Mouse (Mus musculus) intestine, embryonic 16.5 days (tissue): ENCODE data around the gene Gzmm. TPM values are rescaled to one million over a fixed set of nuclear protein-coding genes. Genes with fewer than 3 reads are reported as not detected.
A peak's percentile ranks its signal among the peaks of the same experiment; 100 is the strongest.

Experiments
- ATAC-seq: fragments of 200-750 bp; cut with Nextera tagmentation; 2 replicates; pipeline ENCODE4 v1.8.0; 2017; ENCODE audit warnings: moderate TSS enrichment, moderate library complexity
- H3K27ac ChIP-seq: fragments of 300-500 bp; sonication (generic); 2 replicates; pipeline ENCODE4 v1.5.1; 2014; ENCODE audit warnings: mild to moderate bottlenecking, low read length
- H3K27me3 ChIP-seq: fragments of 300-500 bp; sonication (generic); replicated peaks from 2 replicates; pipeline ENCODE4 v1.6.1; 2014; ENCODE audit warnings: low read length, control low read depth, mixed read lengths; ENCODE audit not compliant: control insufficient read depth, insufficient read depth
- H3K36me3 ChIP-seq: fragments of 300-500 bp; sonication (generic); 2 replicates; pipeline ENCODE4 v1.6.1; 2014; ENCODE audit warnings: low read length, control low read depth; ENCODE audit not compliant: control insufficient read depth, insufficient read depth
- H3K4me1 ChIP-seq: fragments of 300-500 bp; sonication (generic); 2 replicates; pipeline ENCODE4 v1.6.1; 2014; ENCODE audit warnings: low read length, control low read depth, mixed read lengths; ENCODE audit not compliant: control insufficient read depth, insufficient read depth
- H3K4me2 ChIP-seq: fragments of 300-500 bp; sonication (generic); 2 replicates; pipeline ENCODE4 v1.6.1; 2014; ENCODE audit warnings: low read depth, low read length, control low read depth
- H3K4me3 ChIP-seq: fragments of 300-500 bp; sonication (generic); 2 replicates; pipeline ENCODE4 v1.5.1; 2014; ENCODE audit warnings: mild to moderate bottlenecking, low read length
- H3K9ac ChIP-seq: fragments of 300-500 bp; sonication (generic); 2 replicates; pipeline ENCODE4 v1.6.1; 2014; ENCODE audit warnings: low read depth, low read length
- H3K9me3 ChIP-seq: fragments of 300-500 bp; sonication (generic); 2 replicates; pipeline ENCODE4 v1.6.1; 2016; ENCODE audit warnings: low read length, control low read depth; ENCODE audit not compliant: control insufficient read depth
- WGBS: fragments of 180-500 bp; shearing (Covaris S2); extraction: QIAGEN DNeasy Blood & Tissue Kit; methylation state at CpG from one replicate; pipeline ENCODE4 v1.1.7; 2014; 5-methylcytosine and 5-hydroxymethylcytosine counted together
- polyA plus RNA-seq: library from polyadenylated mRNA; unstranded; fragments of >200 nt; fragmentation: Nextera tagmentation; extraction: Ambion mirVana; gene quantifications from 2 replicates; pipeline ENCODE4 v1.2.1, GENCODE M21; 2015

Gene Gzmm
- polyA plus RNA-seq, 1 experiment from 2014 or later: 0.56 TPM

DNA sequence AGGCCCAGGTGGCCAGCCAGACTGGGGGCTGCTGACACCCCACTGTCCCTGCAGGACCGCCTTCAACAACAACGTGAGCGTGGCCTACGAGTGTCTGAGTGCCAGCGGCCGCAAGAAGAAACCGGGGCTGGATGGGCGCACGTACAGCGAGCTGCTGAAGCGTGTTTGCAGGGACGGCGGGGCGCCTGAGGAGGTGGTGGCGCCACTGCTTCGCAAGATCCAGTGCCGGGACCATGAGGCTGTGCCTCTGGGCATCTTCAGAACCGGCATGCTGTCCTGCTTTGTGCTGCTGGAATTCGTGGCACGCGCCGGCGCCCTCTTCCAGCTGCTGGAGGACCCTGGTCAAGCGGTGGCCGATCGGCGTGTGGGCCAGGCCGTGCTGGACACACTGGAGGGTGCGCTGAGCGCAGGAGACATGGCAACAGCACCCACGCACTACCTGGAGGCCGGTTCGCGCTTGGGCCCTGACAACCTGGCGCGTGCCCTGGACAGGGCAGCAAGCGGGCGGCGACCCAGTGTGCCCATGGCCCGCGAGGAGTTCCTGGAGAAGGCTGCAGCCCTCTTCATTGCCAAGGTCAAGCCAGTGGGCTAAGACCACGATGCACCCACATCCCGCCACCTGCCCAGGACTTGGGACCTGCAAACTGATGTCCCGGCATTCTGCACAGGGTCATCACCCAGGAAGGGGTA is 13.3 kb upstream of the Gzmm start:
- H3K36me3 ChIP-seq: no peaks in the 10 kb centered on the region
- H3K4me2 ChIP-seq: no peak overlapping the region
- H3K9me3 ChIP-seq: no peaks in the 10 kb centered on the region
- no peak overlapping the region for H3K27ac ChIP-seq
- no peak for ATAC-seq
- 59% methylated on average over 44 of the region's 44 CpGs for WGBS
- no peaks in the 10 kb centered on the region for H3K27me3 ChIP-seq
- no peak overlapping the region for H3K9ac ChIP-seq
- H3K4me1 ChIP-seq: peaks cover 8% of the 10 kb centered on the region
- H3K4me3 ChIP-seq: no peak overlapping the region

DNA sequence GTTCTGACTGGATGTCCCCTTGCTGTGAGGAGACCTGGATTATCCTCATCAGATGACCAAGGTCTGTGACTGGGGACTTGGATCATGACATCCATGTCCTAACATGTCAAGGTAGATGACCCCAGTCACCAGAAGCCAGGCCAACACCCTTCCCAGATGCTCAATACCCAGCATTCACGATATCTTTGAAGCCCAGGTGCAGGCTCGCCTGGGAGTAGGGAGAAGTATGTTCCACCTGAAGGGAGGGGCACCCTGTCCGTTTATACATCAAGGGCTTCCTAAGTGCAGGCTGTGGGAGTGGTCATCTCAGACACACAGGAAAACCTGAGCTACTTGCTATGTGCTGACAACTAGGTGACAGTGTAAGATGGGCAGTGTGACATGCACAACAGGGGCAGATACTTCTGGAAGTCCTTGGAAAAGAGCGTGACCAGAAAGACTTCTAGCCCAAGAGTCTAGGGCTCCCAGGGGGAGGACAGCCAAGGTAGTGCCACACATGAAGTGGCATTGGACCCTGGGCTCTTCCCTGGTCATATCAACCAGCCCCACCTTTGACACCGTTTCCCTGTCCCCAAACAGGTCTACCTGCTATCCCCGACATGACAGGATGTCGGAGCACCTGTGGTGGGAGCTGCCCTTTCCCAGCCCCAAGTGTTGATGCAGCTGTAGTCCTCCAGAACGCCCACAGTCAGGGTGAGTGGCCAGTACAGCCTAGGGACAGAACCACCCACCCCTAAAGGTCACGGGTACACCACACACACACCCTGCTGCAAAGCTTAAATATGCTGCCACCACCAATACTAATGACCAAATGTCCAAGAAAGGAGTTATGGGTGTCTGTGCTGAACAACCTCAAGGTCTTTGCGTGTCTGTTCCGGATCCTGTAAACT is 8.0 kb upstream of the Gzmm start:
- Histone ChIP-seq H3K9me3 (no peaks in the 10 kb centered on the region), H3K4me1 (peaks cover 24% of the 10 kb centered on the region), H3K36me3 (peaks cover 12% of the 10 kb centered on the region; the same call in 1 of the 2 replicates), H3K27me3 (no peaks in the 10 kb centered on the region), H3K4me3 (peak overlapping the region; percentile 88), H3K9ac (peak overlapping the region; percentile 64), H3K4me2 (peak overlapping the region; percentile 67), H3K27ac (peak overlapping the region; percentile 75)
- peak; percentile 36 for ATAC-seq
- WGBS: 27% methylated on average over 11 of the region's 11 CpGs

DNA sequence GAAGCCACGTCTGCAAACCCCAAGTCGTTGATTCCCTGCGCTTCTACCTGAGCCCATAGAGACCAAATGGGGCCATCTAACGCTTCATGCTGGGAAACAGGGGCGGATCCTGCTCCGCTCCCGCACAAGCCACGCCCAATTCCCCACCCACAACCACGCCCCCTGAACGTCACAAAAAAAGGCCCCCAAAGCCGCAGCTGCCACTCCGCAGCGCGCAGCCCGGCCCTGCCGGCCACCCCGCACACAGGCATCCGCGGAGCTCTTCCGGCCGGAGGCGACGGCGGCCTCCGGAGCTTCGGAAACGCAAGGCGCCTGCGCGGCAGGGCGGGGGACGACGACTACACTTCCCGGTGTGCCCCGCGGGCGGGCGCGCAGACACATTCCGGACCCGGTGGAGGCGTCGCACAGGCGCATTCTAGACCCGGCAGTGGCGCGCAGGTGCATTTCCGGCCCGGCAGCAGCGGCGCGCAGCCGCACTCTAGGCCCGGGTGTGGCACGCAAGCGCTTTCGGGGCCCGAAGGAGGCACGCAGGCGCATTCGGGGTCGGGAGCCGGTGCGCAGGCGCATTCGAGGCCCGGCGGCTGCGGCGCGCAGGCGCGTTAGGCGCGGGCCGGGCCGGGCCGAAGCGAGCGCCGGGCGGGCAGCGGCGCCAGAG is 7.1 kb upstream of the Gzmm start, which contains the start of gene Cdc34:
Cdc34 (plus strand) TSS at position 605 of the 655 bp plus-strand sequence.
- Histone ChIP-seq H3K27ac (peak within 1 kb of the TSS; percentile 86), H3K27me3 (no peaks in the 10 kb centered on the region), H3K4me2 (peak within 1 kb of the TSS; percentile 70), H3K36me3 (peaks cover 16% of the 10 kb centered on the region), H3K4me3 (peak within 1 kb of the TSS; percentile 88), H3K9ac (peak within 1 kb of the TSS; percentile 87), H3K9me3 (no peaks in the 10 kb centered on the region), H3K4me1 (peaks cover 24% of the 10 kb centered on the region)
- peak; percentile 95 for ATAC-seq
- under 1% methylated on average over 75 of the region's 84 CpGs for WGBS

DNA sequence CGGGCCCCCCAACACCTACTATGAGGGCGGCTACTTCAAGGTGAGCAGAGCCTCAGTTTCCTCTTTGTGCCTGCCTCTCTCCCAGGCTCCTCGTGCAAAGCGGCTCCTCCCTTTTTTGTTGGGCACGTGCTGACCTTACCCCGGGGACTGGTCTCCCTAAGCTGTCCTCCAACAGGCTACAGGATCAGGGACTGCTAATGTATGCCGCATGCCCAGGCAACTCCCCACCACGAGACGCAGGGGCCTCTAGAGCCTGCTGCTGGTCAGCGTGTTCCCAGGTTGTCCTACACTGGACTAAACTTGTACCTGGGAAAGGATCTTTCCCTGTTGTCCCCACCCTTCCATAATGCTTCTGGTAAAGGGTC is 6.3 kb upstream of the Gzmm start:
- no peaks in the 10 kb centered on the region for H3K27me3 ChIP-seq
- peak; percentile 2; the same call in 1 of the 2 replicates for ATAC-seq
- H3K9me3 ChIP-seq: no peaks in the 10 kb centered on the region
- H3K9ac ChIP-seq: peak overlapping the region; percentile 87
- H3K4me3 ChIP-seq: peak overlapping the region; percentile 88
- H3K27ac ChIP-seq: peak overlapping the region; percentile 86
- peaks cover 23% of the 10 kb centered on the region for H3K36me3 ChIP-seq
- 2% methylated on average over 10 of the region's 10 CpGs for WGBS
- peak overlapping the region; percentile 70 for H3K4me2 ChIP-seq
- peaks cover 24% of the 10 kb centered on the region for H3K4me1 ChIP-seq

DNA sequence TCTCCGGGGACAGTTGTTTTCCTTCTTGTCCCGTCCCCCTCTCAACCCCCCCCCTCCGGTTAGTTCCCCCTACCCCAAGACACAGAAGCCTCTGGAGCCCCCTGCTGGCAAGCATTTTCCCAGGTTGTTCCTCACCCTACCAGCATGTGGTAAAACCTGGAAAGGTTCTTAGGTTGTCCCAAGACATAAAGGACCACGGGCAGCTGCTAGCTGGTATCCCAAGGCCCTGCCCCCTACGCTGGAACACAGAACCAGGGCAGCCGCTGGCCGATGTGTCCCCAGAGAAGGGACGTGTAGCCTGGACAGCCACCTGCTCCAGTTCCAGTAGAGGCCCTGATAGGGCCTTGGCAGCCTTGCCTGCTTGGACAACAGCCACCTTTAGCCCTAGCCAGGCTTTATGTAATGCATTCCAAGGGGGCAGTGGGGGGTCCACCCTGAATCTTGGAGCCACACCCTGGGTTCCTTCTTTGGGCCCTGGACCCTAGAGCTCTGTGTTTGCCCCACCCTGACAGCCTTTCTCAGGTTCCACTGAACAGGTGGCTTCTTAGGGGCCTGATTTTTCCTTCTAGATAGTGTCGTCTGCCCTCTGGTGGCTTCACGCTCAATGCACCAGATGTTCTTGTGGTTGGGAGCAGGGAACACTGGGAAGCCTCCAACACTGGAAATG is 5.8 kb upstream of the Gzmm start:
- ATAC-seq: 0 out of 2 replicates have a peak, but pooled peaks have one; percentile 1
- 2% methylated on average over 10 of the region's 10 CpGs for WGBS
- H3K27me3 ChIP-seq: no peaks in the 10 kb centered on the region
- peak overlapping the region; percentile 87 for H3K9ac ChIP-seq
- H3K9me3 ChIP-seq: no peaks in the 10 kb centered on the region
- peak overlapping the region; percentile 70 for H3K4me2 ChIP-seq
- H3K36me3 ChIP-seq: peaks cover 25% of the 10 kb centered on the region
- H3K4me1 ChIP-seq: peaks cover 24% of the 10 kb centered on the region
- H3K4me3 ChIP-seq: peak overlapping the region; percentile 88
- peak overlapping the region; percentile 86 for H3K27ac ChIP-seq

DNA sequence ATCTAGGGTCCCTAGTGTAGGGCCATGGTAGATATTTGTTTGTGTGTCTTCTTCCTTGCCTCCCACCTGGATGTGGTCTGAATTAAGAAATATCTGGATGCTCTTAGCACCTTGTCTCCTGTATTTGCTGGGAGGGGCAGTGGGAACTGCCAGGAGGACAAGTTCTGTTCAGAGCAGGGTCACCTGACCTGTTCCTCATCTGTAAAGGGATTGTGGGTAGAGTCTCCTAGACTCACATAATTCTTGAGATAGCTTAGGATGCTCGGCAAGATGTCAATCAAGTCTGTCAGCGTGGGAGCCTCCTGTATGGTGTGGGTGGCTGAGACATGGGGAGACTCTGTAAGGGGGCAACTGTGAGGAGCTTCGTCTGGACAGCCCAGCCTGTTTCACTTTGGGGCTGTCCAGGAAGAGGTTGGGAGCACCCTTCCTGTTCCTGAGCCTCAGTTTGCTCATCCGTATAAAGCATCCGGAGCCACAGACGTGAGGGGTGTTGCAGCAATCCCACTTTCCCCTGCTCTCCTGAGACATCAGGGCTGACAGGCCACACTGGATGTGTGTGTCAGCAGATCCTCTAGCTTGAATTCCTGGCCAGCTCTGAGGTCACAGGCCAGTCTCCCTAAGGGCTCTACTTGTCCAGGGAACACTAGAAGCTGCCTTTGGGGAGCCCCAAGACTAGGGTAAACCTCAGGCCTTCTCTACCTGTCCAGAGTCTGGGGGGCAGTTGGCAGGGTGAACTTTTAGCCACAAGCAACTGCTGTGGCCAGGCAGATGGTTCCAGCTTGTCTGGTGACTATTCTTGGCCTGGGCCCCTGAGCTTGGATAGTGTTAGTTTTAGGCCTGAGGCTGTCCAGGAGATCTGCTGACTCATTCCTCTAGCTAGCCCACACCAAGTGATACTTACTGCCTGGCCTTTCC is 4.8 kb upstream of the Gzmm start:
- Histone ChIP-seq H3K9me3 (no peaks in the 10 kb centered on the region), H3K36me3 (peaks cover 34% of the 10 kb centered on the region), H3K27me3 (no peaks in the 10 kb centered on the region), H3K4me2 (peak overlapping the region; percentile 70), H3K4me1 (peaks cover 24% of the 10 kb centered on the region), H3K4me3 (peak overlapping the region; percentile 88), H3K9ac (peak overlapping the region; percentile 87), H3K27ac (0 out of 2 replicates have a peak overlapping the region, but pooled peaks have one; percentile 51)
- WGBS: 79% methylated on average over 6 of the region's 6 CpGs
- no peak for ATAC-seq

DNA sequence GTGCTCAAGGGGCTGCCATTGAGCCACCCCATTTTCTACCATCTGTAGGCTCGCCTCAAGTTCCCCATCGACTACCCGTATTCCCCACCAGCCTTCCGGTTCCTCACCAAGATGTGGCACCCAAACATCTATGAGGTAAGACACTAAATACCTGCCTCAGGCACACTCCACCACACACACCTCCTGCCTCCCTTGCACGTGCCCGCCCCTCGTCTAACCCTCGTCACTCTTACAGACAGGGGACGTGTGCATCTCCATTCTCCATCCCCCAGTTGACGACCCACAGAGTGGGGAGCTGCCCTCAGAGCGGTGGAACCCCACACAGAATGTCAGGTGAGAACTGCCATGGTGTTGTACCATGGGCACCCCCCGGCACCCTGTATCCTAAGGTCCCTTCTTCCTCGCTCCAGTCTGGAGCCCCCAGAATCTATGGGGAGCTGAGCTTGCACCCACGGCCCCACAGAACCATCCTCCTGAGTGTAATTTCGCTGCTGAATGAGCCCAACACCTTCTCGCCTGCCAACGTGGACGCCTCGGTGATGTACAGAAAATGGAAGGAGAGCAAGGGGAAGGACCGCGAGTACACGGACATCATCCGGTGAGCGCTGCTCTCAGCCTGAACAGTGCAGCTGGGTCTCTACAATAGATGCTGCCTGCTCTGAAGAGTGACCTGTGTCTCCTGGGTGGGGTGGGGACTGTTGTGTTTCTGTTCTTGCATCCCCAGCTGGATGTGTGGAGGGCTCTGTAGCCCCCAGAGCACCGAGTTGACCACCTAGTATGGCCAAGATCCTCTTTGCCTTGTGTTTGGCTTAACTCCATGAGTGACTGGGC is 3.8 kb upstream of the Gzmm start:
- Histone ChIP-seq H3K27me3 (no peaks in the 10 kb centered on the region), H3K4me3 (no peak overlapping the region), H3K4me1 (peaks cover 24% of the 10 kb centered on the region), H3K9me3 (no peaks in the 10 kb centered on the region), H3K9ac (no peak overlapping the region), H3K27ac (no peak overlapping the region), H3K36me3 (peaks cover 35% of the 10 kb centered on the region), H3K4me2 (no peak overlapping the region)
- 94% methylated on average over 25 of the region's 25 CpGs for WGBS
- no peak for ATAC-seq

DNA sequence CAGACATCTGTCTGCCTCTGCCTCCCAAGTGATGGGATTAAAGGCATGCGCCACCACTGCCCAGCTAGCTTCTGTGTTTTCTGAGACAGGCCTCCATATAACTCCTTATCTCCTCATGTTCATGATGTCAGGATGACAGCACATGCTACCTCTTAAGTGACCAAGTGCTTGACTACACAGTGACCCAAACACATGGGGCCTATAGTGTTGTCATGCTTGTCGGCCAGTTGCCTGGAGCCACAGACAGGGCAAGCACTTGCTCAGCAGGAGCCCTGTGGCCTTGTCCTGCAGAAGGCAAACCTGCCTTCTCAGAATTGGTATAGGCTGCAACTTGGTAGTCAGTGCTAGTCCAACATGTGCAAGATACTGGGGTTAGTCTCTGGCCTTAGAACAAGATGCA is 2.6 kb upstream of the Gzmm start:
- no peak for ATAC-seq
- WGBS: 90% methylated on average over 2 of the region's 2 CpGs

More for the DNA sequence above, 2.6 kb upstream of the Gzmm start:
- Histone ChIP-seq H3K4me1 (peaks cover 15% of the 10 kb centered on the region), H3K27me3 (no peaks in the 10 kb centered on the region), H3K9me3 (no peaks in the 10 kb centered on the region), H3K27ac (no peak overlapping the region), H3K36me3 (peaks cover 35% of the 10 kb centered on the region), H3K4me2 (no peak overlapping the region), H3K9ac (no peak overlapping the region), H3K4me3 (no peak overlapping the region)
